Mouse (Mus musculus) right cerebral cortex, postnatal 25 days (tissue): ENCODE data around the gene Nkapd1.
"Not testable (repeated sequence)": the region's sequence is repeated elsewhere in the genome, so short reads cannot be mapped to it uniquely, and the experiment has no call there.

ENCODE experiments used
- DNase-seq: peaks from one replicate; pipeline ENCODE4 v3.0.0; 2022

Nkapd1 gene

GRCm38 (mm10) chr9:50616766-50617603 lies at the start of gene Nkapd1, which contains the start of gene Pih1d2:
Nkapd1 (minus strand) TSS chr9:50617464.
Pih1d2 (plus strand) TSS chr9:50617321.
- peak; percentile 84 for DNase-seq

GRCm38 (mm10) chr9:50666442-50666841 lies 49.2 kb upstream of the Nkapd1 start:
- no peak for DNase-seq

GRCm38 (mm10) chr9:50664826-50665225 lies 47.6 kb upstream of the Nkapd1 start:
- no peak for DNase-seq

GRCm38 (mm10) chr9:50660431-50660830 lies 43.2 kb upstream of the Nkapd1 start:
- no peak for DNase-seq

GRCm38 (mm10) chr9:50659392-50660217 lies 42.3 kb upstream of the Nkapd1 start, which contains the start of gene Dlat:
Dlat (minus strand) TSS chr9:50659780.
- peak; percentile 92 for DNase-seq

GRCm38 (mm10) chr9:50658941-50659388 lies 41.7 kb upstream of the Nkapd1 start:
- no peak for DNase-seq

GRCm38 (mm10) chr9:50658391-50658790 lies 41.1 kb upstream of the Nkapd1 start:
- DNase-seq, result no peak

- no peak for DNase-seq
Observed at GRCm38 (mm10) chr9:50650503-50650902, 33.2 kb upstream of the Nkapd1 start.

- DNase-seq, result no peak
Observed at GRCm38 (mm10) chr9:50646826-50647370, 29.6 kb upstream of the Nkapd1 start.

- no peak for DNase-seq
Observed at GRCm38 (mm10) chr9:50634270-50634669, 17.0 kb upstream of the Nkapd1 start.

- no peak for DNase-seq
Observed at GRCm38 (mm10) chr9:50633059-50633458, 15.8 kb upstream of the Nkapd1 start.

- DNase-seq, result no peak
Observed at GRCm38 (mm10) chr9:50632016-50632688, 14.9 kb upstream of the Nkapd1 start.

GRCm38 (mm10) chr9:50630903-50631302 lies 13.6 kb upstream of the Nkapd1 start:
- DNase-seq, result not testable (repeated sequence)

- DNase-seq, result no peak
Observed at GRCm38 (mm10) chr9:50617794-50618330, 598 bp upstream of the Nkapd1 start.

- DNase-seq, result no peak
Observed at GRCm38 (mm10) chr9:50616161-50616560, 1.1 kb downstream of the Nkapd1 start.

- DNase-seq, result no peak
Observed at GRCm38 (mm10) chr9:50612115-50612514, 5.1 kb downstream of the Nkapd1 start.

- no peak for DNase-seq
Observed at GRCm38 (mm10) chr9:50604338-50604737, 12.9 kb downstream of the Nkapd1 start.

- no peak for DNase-seq
Observed at GRCm38 (mm10) chr9:50603998-50604324, 13.3 kb downstream of the Nkapd1 start.

- DNase-seq, result peak; percentile 95
Observed at GRCm38 (mm10) chr9:50603189-50603997, 13.9 kb downstream of the Nkapd1 start, which contains the start of the genes Sdhd and Timm8b. Sdhd (minus strand) TSS chr9:50603812. Timm8b (plus strand) TSS chr9:50603910.

- DNase-seq, result no peak
Observed at GRCm38 (mm10) chr9:50602055-50602845, 15.0 kb downstream of the Nkapd1 start.

GRCm38 (mm10) chr9:50601536-50601935 lies 15.7 kb downstream of the Nkapd1 start:
- no peak for DNase-seq
